Mouse (Mus musculus) left cerebral cortex, adult 2 months (tissue): Measurements from ENCODE around the gene Rhox2a. TPM values are rescaled to one million over a fixed set of nuclear protein-coding genes. Genes with fewer than 3 reads are reported as not detected.
"Not testable (repeated sequence)": the region's sequence is repeated elsewhere in the genome, so short reads cannot be mapped to it uniquely, and the experiment has no call there.

ENCODE experiments used
- DNase-seq, 2 experiments: peaks; one replicate each; pipeline ENCODE4 v3.0.0; 2021 to 2022; ENCODE audit warnings: low spot score in 2 of 2, mixed read lengths in 1 of 2; ENCODE audit errors: extremely low spot score in 1 of 2
- H3K27ac ChIP-seq: fragments of 200-600 bp; 2 replicates; pipeline ENCODE4 v1.8.1; 2022
- H3K4me3 ChIP-seq: fragments of 200-600 bp; 2 replicates; pipeline ENCODE4 v1.8.1; 2022
- CTCF ChIP-seq: fragments of 200-600 bp; IDR thresholded peaks from 2 replicates; pipeline ENCODE4 v1.8.1; 2022; ENCODE audit warnings: antibody characterized with exemption, mild to moderate bottlenecking, moderate library complexity
- intact Hi-C: fragments of 180-260 bp; cut with DNase I; formaldehyde crosslinking; loops from one replicate; pipeline ENCODE4 v1.15.1; 2025
- long read RNA-seq, 2 experiments: library from polyadenylated mRNA; stranded (forward); transcript quantifications; one replicate each; pipeline ENCODE4 v2.0.0; 2021; ENCODE audit warnings: borderline mapping rate in 2 of 2
- total RNA-seq, 2 experiments: library from RNA; stranded (reverse); gene quantifications; 2 replicates each; pipeline ENCODE4 v1.2.3; 2021

Rhox2a gene
- not detected for total RNA-seq
- long read RNA-seq, experiment 1, result 0 reads
- long read RNA-seq, experiment 2, result 0 reads

GRCm38 (mm10) chrX:37244676-37245075 is at the start of gene Rhox2a:
TSS of gene Rhox2a (plus strand) at chrX:37244976.
- DNase-seq, H3K4me3 ChIP-seq, H3K27ac ChIP-seq, intact Hi-C loops: not testable (repeated sequence)

GRCm38 (mm10) chrX:37198676-37199075 is 46.1 kb upstream of the Rhox2a start:
- intact Hi-C loops, result no loop called here
- DNase-seq, result no peak
- no peak for TF ChIP-seq CTCF
- H3K27ac ChIP-seq, result no peak overlapping the region
- H3K4me3 ChIP-seq, result no peak overlapping the region

GRCm38 (mm10) chrX:37210941-37211340 is 33.8 kb upstream of the Rhox2a start, which contains the start of gene Gm9:
TSS of gene Gm9 (minus strand) at chrX:37211041.
- H3K27ac ChIP-seq, result no peak within 1 kb of the TSS
- H3K4me3 ChIP-seq, result no peak within 1 kb of the TSS
- TF ChIP-seq CTCF, result no peak
- intact Hi-C loops, result no loop called here
- DNase-seq, result no peak

GRCm38 (mm10) chrX:37222158-37222557 is 22.6 kb upstream of the Rhox2a start, which contains the start of gene Rhox1:
TSS of gene Rhox1 (minus strand) at chrX:37222258.
- intact Hi-C loops, DNase-seq, H3K27ac ChIP-seq, H3K4me3 ChIP-seq: not testable (repeated sequence)

- DNase-seq, intact Hi-C loops, H3K27ac ChIP-seq, H3K4me3 ChIP-seq: not testable (repeated sequence)
These were observed 4.8 kb downstream of the Rhox2a start, which contains the start of gene Rhox3a for GRCm38 (mm10) chrX:37249619-37250018. TSS of gene Rhox3a (plus strand) at chrX:37249919.

- H3K27ac ChIP-seq, H3K4me3 ChIP-seq, intact Hi-C loops, DNase-seq: not testable (repeated sequence)
These were observed 20.3 kb downstream of the Rhox2a start, which contains the start of gene Rhox4a for GRCm38 (mm10) chrX:37265038-37265437. TSS of gene Rhox4a (plus strand) at chrX:37265338.

Other genes with a start within 250 kb of the Rhox2a start
- not detected for gene Sowahd, start 196.1 kb upstream of the Rhox2a start, total RNA-seq
- gene Rpl39, start 159.6 kb upstream of the Rhox2a start, total RNA-seq, result 100 to 1,000 TPM; 244 to 245 TPM
- 10 to 100 TPM; 16.8 to 16.9 TPM for gene Upf3b, start 134.7 kb upstream of the Rhox2a start, total RNA-seq
- 10 to 100 TPM; 13.4 to 13.9 TPM for gene Nkap, start 118.2 kb upstream of the Rhox2a start, total RNA-seq
- not detected for gene Akap14, start 76.1 kb upstream of the Rhox2a start, total RNA-seq
- 100 to 1,000 TPM; 177 to 201 TPM for gene Ndufa1, start 53.8 kb upstream of the Rhox2a start, total RNA-seq
- 1 to 10 TPM; 7.3 to 7.6 TPM for gene Rnf113a1, start 53.7 kb upstream of the Rhox2a start, total RNA-seq
- gene Gm9, start 33.9 kb upstream of the Rhox2a start, total RNA-seq, result not detected
- not detected for gene Rhox1, start 22.7 kb upstream of the Rhox2a start, total RNA-seq
- gene Rhox3a, start 4.9 kb downstream of the Rhox2a start, total RNA-seq, result not detected
- gene Rhox4a, start 20.4 kb downstream of the Rhox2a start, total RNA-seq, result not detected
- gene Rhox3a2, start 135.1 kb downstream of the Rhox2a start, total RNA-seq, result not detected
- gene Rhox4a2, start 145.9 kb downstream of the Rhox2a start, total RNA-seq, result not detected
- gene Rhox2b, start 167.1 kb downstream of the Rhox2a start, total RNA-seq, result not detected
- gene Rhox4b, start 187.5 kb downstream of the Rhox2a start, total RNA-seq, result not detected
- not detected for gene Rhox2c, start 208.7 kb downstream of the Rhox2a start, total RNA-seq
- not detected for gene Rhox3c, start 213.6 kb downstream of the Rhox2a start, total RNA-seq
- gene Rhox4c, start 235.4 kb downstream of the Rhox2a start, total RNA-seq, result not detected
- not detected for gene Rhox2d, start 248.5 kb downstream of the Rhox2a start, total RNA-seq